Mouse (Mus musculus): ENCODE data around the gene Acsl5.

- TF ChIP-seq CTCF (IDR thresholded peaks at IDR 0.05; ENCODE audit: low read depth), result no peak
- no peak for TF ChIP-seq EP300 (optimal IDR thresholded peaks at IDR 0.05)
These were observed 43.3 kb downstream of the Acsl5 start for GRCm38 (mm10) chr19:55295075-55295474.
